Mouse (Mus musculus) kidney, adult 2 months (tissue): Measurements from ENCODE around the gene Wdr66. TPM values are rescaled to one million over a fixed set of nuclear protein-coding genes. Genes with fewer than 3 reads are reported as not detected.

Experiments
- DNase-seq: peaks from one replicate; pipeline ENCODE4 v3.0.0; 2021
- H3K27ac ChIP-seq: fragments of 200-500 bp; 2 replicates; pipeline ENCODE4 v1.5.1; 2012; ENCODE audit warnings: low read depth, low read length, control low read depth, inconsistent platforms; ENCODE audit not compliant: insufficient read depth
- H3K27me3 ChIP-seq: fragments of 200-500 bp; replicated peaks from 2 replicates; pipeline ENCODE4 v1.6.1; 2012; ENCODE audit warnings: mild to moderate bottlenecking, moderate library complexity, low read length, inconsistent platforms; ENCODE audit not compliant: control insufficient read depth, insufficient read depth
- H3K36me3 ChIP-seq: fragments of 200-500 bp; 2 replicates; pipeline ENCODE4 v1.6.1; 2012; ENCODE audit warnings: mild to moderate bottlenecking, moderate library complexity, low read length, inconsistent platforms; ENCODE audit not compliant: control insufficient read depth, insufficient read depth
- H3K4me1 ChIP-seq: fragments of 200-500 bp; 2 replicates; pipeline ENCODE4 v1.6.1; 2011; ENCODE audit warnings: low read length; ENCODE audit not compliant: control insufficient read depth, insufficient read depth
- H3K4me3 ChIP-seq: fragments of 200-500 bp; 2 replicates; pipeline ENCODE4 v1.5.1; 2011; ENCODE audit warnings: mild to moderate bottlenecking, low read depth, low read length, control low read depth; ENCODE audit not compliant: insufficient read depth
- CTCF ChIP-seq: fragments of 200-500 bp; conservative IDR thresholded peaks from 2 replicates; pipeline ENCODE4 v1.5.1; 2011; ENCODE audit warnings: low read depth, mild to moderate bottlenecking, control low read depth, low read length, moderate library complexity, mixed read lengths; ENCODE audit not compliant: insufficient read depth, insufficient read length
- POLR2A ChIP-seq: fragments of 200-500 bp; IDR thresholded peaks from one replicate; pipeline ENCODE4 v1.6.1; 2011; ENCODE audit warnings: low read depth, low read length, control low read depth
- WGBS: fragments of 180-500 bp; shearing (Covaris S2); methylation state at CpG from one replicate; pipeline ENCODE4 v1.1.7; 2018; 5-methylcytosine and 5-hydroxymethylcytosine counted together
- polyA plus RNA-seq: library from polyadenylated mRNA; depleted of rRNA; stranded (reverse); fragments of >200 nt; gene quantifications from 2 replicates; pipeline ENCODE4 v1.2.3, GENCODE M21; 2012

Wdr66 gene
- polyA plus RNA-seq, 1 experiment = 2.9 TPM

DNA sequence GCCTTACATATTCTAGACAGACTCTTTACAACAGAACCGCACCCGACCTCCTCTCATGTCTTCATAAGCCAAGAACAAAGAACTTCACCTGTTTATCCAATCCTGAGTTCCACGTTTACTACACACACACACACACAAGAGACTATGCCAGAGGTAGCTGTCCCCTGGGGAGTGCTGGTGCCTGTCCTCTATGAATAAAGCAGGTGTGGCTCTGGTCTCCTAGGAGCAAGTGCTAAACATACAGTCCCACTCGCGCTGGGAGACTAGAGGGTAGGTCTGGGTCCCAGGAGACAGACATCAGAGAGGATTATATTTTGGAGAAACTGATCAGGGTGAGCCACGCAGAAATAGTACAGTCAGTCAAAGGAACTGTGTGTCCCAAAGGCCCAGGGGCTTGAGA lies 81.7 kb downstream of the Wdr66 start:
- Histone ChIP-seq H3K36me3 (no peaks in the 10 kb centered on the region), H3K27ac (no peak overlapping the region), H3K4me1 (no peaks in the 10 kb centered on the region), H3K27me3 (no peaks in the 10 kb centered on the region), H3K4me3 (no peak overlapping the region)
- WGBS = 87% methylated on average over 6 of the region's 6 CpGs
- no peak for DNase-seq
- TF ChIP-seq CTCF (no peak), POLR2A (no peak)

DNA sequence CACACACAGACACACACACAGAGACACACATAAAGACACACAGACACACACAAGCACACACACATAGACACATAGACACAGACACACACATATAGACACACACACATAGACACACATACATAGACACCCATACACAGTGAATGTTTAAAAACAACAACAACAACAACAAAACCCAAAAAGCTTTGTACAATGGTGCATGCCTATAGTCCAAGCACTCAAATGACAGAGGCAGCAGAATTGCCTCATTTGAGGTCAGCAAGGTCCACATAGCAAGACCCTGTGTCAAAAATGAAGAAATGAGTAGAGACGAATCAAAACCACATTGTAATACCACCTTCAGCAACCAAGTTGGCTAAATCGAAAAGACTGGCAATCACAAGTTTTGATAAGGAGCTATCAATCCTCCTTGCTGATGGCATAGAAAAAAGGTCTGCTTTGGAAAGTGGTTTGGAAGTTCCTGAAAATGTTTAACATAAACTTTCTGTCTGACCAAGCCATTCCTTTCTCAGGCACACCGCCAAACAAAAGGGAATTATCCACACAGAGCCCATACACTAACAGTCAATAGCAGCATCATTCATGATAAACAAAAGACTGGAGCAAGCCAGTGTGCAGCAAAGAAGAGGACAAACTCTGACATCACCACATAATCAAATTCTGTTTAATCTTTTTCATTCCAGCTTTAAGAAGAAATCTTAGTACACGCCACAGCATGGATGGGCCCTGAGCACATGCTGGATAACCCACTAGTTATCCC lies 84.5 kb downstream of the Wdr66 start:
- no peak for DNase-seq
- Histone ChIP-seq H3K36me3 (no peaks in the 10 kb centered on the region), H3K4me1 (no peaks in the 10 kb centered on the region), H3K27ac (no peak overlapping the region), H3K4me3 (no peak overlapping the region), H3K27me3 (no peaks in the 10 kb centered on the region)
- WGBS = 88% methylated on average over 4 of the region's 4 CpGs
- TF ChIP-seq POLR2A (no peak), CTCF (no peak)

DNA sequence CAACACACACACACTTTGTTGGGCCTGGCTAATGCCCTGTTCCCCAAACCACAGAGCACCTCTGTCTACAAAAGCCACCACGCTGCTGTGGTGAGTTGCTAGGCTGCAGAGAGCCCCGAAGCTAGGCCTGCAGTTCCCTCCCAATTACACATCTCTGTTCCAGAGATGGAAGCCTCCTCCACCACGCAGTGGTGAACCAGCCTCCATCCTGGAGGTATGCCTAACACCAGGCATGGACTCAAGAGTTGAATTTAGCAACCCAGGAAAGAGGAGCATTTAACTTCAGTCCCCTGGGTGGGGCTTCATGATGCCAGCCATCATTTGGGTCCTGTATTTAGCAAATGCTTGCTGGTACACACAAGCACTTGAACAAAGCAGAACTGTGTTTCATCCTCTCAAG lies 86.6 kb downstream of the Wdr66 start:
- 83% methylated on average over 3 of the region's 3 CpGs for WGBS
- no peak overlapping the region for H3K27ac ChIP-seq
- TF ChIP-seq POLR2A (no peak), CTCF (no peak)
- no peaks in the 10 kb centered on the region for H3K36me3 ChIP-seq
- DNase-seq = no peak
- no peaks in the 10 kb centered on the region for H3K27me3 ChIP-seq
- H3K4me3 ChIP-seq = no peak overlapping the region
- H3K4me1 ChIP-seq = no peaks in the 10 kb centered on the region; the same call in 1 of the 2 replicates

DNA sequence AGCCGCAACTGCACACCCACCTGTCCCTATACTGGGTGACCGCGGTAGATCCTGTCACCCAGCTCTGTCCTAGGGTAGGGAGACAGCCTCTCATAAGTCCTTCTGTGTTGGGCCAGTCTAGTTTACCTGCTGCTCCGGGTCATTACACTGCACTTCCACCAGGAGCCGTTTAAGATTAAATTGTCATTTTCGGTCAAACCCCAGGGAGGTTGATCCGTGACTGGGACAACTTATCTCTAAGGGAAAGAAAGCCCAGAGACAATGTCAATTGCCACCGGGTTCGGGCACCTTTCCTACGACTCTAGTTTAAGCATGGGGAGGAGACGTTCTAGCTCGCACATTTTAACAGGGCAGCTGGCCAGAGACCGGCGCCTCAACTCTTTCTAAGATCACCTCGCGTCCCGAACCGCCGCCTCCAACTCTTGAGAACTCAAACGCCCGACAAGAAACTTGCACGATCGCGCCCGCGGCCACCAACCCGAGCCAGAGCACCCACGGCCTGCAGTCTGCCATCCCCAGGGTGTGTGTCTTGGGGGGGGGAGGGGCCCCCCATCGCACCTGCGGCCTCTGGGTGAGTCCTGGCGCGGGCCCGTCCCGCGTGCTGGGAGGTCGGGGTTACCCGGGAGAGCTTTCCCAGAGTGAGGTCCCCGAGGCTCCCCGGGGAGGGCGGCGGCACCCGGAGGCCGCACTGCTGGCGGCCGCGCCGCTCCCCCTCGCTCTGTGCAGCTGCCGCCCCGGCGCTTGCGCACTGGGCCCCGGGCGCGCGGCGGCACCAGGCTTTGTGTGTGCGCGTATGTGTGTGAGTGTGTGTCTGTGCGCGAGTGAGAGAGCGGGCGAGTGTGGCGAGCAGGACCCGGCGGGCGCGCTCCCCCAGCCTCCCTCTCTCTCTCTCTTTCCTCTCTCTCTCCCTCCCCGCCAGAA lies 92.1 kb downstream of the Wdr66 start, which contains the start of gene Bcl7a:
Bcl7a (plus strand) TSS at position 128 of the 921 bp plus-strand sequence.
- Histone ChIP-seq H3K36me3 (no peaks in the 10 kb centered on the region; the same call in 1 of the 2 replicates), H3K4me1 (peaks cover 12% of the 10 kb centered on the region), H3K4me3 (peak within 1 kb of the TSS; percentile 91), H3K27me3 (no peaks in the 10 kb centered on the region), H3K27ac (peak within 1 kb of the TSS; percentile 99)
- under 1% methylated on average over 67 of the region's 69 CpGs for whole genome bisulfite sequencing
- TF ChIP-seq POLR2A (no peak), CTCF (peak; percentile 33)
- peak; percentile 93 for DNase-seq

GRCm38 (mm10) chr5:123344628-123344962 lies 92.7 kb downstream of the Wdr66 start:
- TF ChIP-seq POLR2A = no peak
- TF ChIP-seq CTCF = no peak
- H3K36me3 ChIP-seq = no peaks in the 10 kb centered on the region; the same call in 1 of the 2 replicates
- under 1% methylated on average over 47 of the region's 51 CpGs for WGBS

DNA sequence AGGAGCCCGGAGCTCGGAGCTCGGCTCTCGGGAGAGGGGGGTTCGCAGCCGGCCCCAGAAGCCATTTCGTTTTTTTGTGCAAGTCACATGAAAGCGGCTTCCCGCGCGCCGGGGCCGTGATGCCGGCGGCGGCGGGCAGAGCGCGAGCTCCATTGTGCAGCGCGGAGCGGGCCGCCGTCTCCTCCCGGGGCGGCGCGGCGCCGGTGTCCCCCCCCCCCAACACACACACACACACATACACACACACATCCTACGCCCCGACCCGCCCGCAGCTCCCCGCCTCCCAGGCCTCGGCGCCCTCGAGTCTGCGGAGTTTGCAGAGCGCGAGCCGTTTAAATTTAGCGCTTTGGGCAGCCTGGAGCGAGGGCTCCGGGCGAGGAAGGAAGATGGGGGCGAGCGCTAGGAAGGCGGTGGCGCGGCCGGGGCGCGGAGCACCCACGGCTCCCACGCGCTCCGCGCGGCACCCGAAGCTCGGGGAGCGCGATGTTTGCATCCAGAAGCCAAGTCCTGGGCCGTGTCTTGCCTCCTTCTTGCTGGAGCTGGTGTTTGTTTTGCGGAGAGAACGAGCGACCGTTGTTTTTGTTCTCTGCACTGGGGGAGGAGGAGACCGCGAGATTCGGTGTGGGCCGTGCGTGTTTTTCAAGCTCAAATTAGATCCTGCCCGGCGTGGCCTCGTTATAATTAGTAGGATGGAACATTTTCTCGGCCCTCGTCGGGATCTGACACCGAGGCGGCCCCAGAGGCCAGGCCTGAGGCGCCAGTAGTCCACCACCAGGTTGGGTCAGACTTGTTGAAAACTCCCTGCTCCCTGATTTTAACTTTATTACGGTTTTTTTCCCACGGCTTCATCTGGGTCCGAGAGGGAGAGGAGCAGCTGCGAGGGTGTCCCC lies 93.3 kb downstream of the Wdr66 start:
- no peak for TF ChIP-seq POLR2A
- no peak for TF ChIP-seq CTCF
- DNase-seq = peak; percentile 78
- Histone ChIP-seq H3K27ac (peak overlapping the region; percentile 99), H3K4me1 (peaks cover 17% of the 10 kb centered on the region), H3K4me3 (peak overlapping the region; percentile 91), H3K36me3 (no peaks in the 10 kb centered on the region; the same call in 1 of the 2 replicates), H3K27me3 (no peaks in the 10 kb centered on the region)
- WGBS = under 1% methylated on average over 76 of the region's 87 CpGs

More at GRCm38 (mm10) chr5:123344628-123344962, 92.7 kb downstream of the Wdr66 start:
- Histone ChIP-seq H3K27me3 (no peaks in the 10 kb centered on the region), H3K4me1 (peaks cover 17% of the 10 kb centered on the region), H3K4me3 (peak overlapping the region; percentile 91), H3K27ac (peak overlapping the region; percentile 99)
- no peak for DNase-seq
